Mouse (Mus musculus) ES-E14 (cell line): Measurements from ENCODE around the gene Gipc3.

Experiments used
- CHD2 ChIP-seq: IDR thresholded peaks from 2 replicates; pipeline ENCODE4 v1.6.1; 2014; ENCODE audit warnings: mild to moderate bottlenecking, low read depth, low read length, inconsistent platforms
- HCFC1 ChIP-seq: IDR thresholded peaks from 2 replicates; pipeline ENCODE4 v1.6.1; 2012; ENCODE audit warnings: low read length, inconsistent platforms, borderline replicate concordance; ENCODE audit not compliant: insufficient read depth
- MAFK ChIP-seq: IDR thresholded peaks from 2 replicates; pipeline ENCODE4 v1.6.1; 2014; ENCODE audit warnings: mild to moderate bottlenecking, low read depth, low read length, inconsistent platforms; ENCODE audit not compliant: insufficient read depth
- ZC3H11A ChIP-seq: IDR thresholded peaks from 2 replicates; pipeline ENCODE4 v1.6.1; 2012; ENCODE audit warnings: low read depth, mild to moderate bottlenecking, inconsistent platforms, low read length, borderline replicate concordance

GRCm38 (mm10) chr10:81385603-81386306, 42.7 kb upstream of the Gipc3 start:
- TF ChIP-seq MAFK: no peak
- TF ChIP-seq CHD2: no peak
- no peak for TF ChIP-seq HCFC1
- TF ChIP-seq ZC3H11A: no peak
